Mouse (Mus musculus) adrenal gland, postnatal 14 days (tissue): ENCODE measurements around the gene Crkl. TPM values are rescaled to one million over a fixed set of nuclear protein-coding genes. Genes with fewer than 3 reads are reported as not detected.

Experiments used
- DNase-seq: peaks from one replicate; pipeline ENCODE4 v3.0.0; 2021; ENCODE audit warnings: mixed read lengths
- long read RNA-seq, 2 experiments: library from polyadenylated mRNA; stranded (forward); transcript quantifications; one replicate each; pipeline ENCODE4 v2.0.0; 2021
- total RNA-seq: library from RNA; stranded (reverse); gene quantifications from 2 replicates; pipeline ENCODE4 v1.2.3, GENCODE M21; 2021

Gene Crkl
- total RNA-seq: 39.1 and 39.9 TPM in 2 replicates
- long read RNA-seq, experiment 1, full-length matches to known transcripts: 16 of 19 reads
- long read RNA-seq, experiment 1, partial matches to known transcripts: 0 of 19 reads
- long read RNA-seq, experiment 1, other reads (novel, unspliced or antisense): 3 of 19 reads
- long read RNA-seq, experiment 2, full-length matches to known transcripts: 4 of 7 reads
- long read RNA-seq, experiment 2, partial matches to known transcripts: 0 of 7 reads
- long read RNA-seq, experiment 2, other reads (novel, unspliced or antisense): 3 of 7 reads

DNA sequence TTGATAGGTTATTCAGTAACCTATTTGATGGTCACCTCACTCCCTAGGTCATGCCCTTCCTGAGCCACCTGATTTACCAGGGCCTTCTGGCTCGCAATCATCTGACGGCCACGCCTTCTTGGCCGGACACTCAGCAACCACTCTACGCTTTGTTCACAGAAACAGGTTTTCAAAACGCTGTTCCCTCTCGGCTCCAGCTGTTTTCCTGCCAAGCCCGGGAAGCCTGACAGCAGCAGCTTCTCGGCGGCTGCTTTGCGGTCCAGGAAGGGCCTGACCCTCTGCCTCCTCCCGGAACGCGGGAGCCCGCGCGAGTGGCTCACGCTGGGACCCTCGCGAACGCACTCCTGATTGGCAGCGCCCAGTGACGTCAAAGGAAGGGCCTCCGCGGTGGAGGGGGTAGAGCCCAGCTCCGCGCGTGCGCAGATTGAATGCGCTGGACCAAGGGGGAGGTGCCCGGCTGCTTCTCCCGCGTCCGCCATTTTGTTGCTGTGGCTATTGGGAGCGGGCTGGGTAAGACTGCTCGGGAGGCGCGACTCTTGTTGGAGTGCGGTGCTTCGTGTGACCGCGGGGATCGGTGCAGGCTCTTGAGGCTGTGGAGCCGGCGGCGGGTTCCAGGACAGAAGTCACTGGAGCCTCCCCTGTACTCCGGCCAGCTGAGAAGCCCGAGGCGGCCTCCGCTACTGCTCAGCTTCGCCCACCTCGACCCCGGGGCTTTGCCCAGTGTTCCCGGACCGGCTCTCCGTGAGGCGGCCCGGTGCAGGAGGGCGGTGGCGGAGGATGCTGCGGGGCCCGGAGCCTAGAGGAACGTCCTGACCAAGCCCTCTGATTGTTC lies at the start of gene Crkl:
Crkl (plus strand) TSS at position 447 of the 832 bp plus-strand sequence.
- peak; percentile 99 for DNase-seq

DNA sequence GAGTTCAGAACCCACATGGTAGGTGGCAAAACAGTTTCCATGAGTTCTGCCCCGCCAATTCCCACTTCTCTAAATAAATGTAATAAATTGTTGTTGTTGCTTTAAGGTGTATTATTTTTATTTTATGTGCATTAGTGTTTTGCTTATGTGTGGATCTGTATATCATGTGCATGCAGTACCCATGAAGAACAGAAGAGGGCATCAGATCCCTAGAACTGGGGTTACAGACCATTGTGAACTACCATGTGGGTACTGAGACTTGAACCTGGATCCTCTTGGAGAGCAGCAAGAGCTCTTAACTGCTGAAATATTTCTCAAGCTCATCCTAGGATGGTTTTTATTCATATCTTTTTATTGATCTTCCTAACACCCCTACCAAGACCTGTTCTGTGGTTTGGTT lies 48.9 kb upstream of the Crkl start:
- peak; percentile 51 for DNase-seq

GRCm38 (mm10) chr16:17405271-17405696 lies 46.5 kb upstream of the Crkl start:
- DNase-seq: peak; percentile 84

GRCm38 (mm10) chr16:17405736-17406443 lies 45.9 kb upstream of the Crkl start, which contains the start of the genes Snap29 and Pi4ka:
TSS of gene Snap29 (plus strand) at chr16:17405986.
TSS of gene Pi4ka (minus strand) at chr16:17406314.
- peak; percentile 100 for DNase-seq

- DNase-seq: no peak
These were observed 45.1 kb upstream of the Crkl start for GRCm38 (mm10) chr16:17406512-17407231.

- DNase-seq: no peak
These were observed 42.7 kb upstream of the Crkl start for GRCm38 (mm10) chr16:17409046-17409445.

DNA sequence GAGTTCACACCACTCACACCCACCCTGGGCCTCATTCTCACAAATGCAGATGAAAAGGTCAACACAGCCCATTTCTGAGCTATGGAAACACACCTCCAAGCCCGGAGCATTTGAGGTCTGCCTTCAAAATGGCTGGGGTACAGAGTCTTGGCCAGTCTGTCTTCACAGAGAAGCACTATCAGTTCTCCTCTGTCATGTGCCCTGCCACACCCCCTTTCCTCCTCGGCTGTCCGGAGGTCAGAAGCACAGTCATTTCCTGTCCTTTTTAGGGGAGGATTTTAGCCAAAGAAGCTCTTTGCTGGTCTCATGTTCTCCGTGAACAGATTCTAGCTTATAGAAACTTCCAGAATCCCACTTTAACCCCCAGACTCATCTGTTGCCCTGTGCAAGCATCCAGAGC lies 41.6 kb upstream of the Crkl start:
- peak; percentile 30 for DNase-seq

GRCm38 (mm10) chr16:17423021-17423420 lies 28.8 kb upstream of the Crkl start:
- no peak for DNase-seq

DNA sequence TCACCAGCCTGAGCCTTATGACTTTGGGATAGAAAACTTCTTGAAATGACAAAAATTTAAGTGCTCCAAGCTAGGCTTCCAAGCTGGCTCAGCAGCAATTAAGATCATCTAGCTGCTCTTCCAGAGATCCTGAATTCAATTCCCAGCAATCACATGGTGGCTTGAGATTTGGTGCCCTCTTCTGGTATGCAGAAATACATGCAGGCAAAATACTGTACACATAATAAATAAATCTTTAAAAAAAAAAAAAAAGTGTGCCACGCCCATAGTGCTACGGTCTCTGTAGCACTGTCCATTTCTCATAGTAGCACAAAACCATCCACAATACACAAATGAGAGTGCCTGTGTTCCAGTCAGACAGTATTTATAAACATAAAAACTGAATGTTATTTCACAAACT lies 19.2 kb upstream of the Crkl start:
- DNase-seq: peak; percentile 41

DNA sequence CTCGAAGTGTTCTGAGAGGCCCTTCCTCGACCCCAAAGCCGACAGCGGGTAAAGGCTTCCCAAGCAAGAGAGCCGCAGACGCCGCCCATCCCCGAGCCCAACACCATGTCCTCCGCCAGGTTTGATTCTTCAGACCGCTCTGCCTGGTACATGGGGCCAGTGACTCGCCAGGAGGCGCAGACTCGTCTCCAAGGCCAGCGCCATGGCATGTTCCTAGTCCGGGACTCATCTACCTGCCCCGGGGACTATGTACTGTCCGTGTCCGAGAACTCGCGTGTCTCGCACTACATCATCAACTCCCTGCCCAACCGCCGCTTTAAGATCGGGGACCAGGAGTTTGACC lies 557 bp downstream of the Crkl start:
- peak; percentile 49 for DNase-seq

- DNase-seq: no peak
These were observed 5.1 kb downstream of the Crkl start for GRCm38 (mm10) chr16:17456901-17457300.

DNA sequence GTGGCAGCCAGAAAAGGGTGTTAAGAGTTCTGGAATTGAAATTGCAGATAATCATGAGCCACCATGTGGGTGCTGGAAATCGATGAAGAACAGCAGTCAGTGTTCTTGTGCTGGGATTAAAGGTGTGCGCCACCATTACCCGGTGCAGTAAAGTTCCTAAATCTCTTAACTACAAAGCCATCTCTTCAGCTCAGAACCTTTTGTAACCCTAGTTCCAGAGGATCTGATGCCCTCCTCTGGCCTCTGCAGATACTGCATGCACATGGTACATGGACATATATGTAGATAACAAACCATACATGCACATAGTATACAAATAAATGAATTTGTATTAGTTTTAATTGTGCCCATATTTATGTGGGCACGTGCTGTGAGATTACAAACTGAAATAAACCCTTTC lies 8.5 kb downstream of the Crkl start:
- DNase-seq: peak; percentile 42

- no peak for DNase-seq
These were observed 9.8 kb downstream of the Crkl start for GRCm38 (mm10) chr16:17461596-17461995.

DNA sequence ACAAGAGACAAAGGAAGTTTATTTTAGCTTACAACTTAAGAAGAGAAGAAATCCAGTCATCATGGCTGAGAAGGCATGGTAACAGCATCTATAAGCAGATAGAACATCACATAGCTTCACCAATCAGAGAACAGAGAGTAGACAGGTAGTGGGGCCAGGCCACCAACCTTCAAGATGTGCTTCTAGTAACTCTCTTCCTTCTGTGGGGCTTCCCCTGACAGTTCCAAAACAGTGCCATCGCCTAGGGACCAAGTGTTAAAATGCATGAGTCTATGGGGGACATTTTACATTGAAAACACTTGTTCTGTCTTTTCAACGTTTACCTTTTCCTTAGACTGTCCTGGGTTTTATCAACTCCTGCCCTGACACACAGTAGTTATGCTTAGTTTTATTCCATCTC lies 11.4 kb downstream of the Crkl start:
- DNase-seq: no peak

DNA sequence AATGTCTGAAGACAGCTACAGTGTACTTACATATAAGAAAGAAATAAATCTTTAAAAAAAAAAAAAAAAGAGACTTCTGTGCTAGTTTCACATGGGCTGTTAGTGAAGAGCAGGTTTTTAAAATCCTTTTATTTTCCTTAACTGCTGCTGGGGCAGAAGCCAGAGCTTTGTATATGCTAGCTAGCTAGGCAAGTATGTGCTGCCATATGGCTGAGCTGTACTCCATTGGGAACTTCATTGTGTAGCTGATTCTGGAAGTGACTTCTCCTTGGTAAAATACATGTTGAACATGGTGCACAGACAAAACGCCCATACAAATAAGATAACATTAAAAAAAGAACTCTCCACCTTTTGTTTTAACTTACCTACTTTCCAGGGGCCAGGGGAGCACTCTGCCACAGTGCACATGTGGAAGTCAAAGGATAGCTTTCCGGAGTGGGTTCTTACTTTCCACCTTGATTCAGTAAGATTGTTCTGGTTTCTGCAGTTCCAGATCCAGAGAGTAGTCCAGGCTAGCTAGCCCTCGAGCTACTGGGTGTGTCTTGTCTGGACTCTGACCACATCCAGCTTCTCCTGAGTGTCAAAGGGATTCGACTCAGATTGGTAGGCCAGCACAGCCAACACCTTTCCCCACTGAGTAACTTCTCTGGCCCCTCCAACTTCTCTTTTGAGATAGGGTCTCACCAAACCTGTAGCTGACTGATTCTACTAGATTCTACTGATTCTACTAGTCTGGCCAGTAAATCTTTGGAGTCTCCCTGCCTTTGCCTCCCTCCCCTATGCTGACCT lies 15.3 kb downstream of the Crkl start:
- DNase-seq: no peak

DNA sequence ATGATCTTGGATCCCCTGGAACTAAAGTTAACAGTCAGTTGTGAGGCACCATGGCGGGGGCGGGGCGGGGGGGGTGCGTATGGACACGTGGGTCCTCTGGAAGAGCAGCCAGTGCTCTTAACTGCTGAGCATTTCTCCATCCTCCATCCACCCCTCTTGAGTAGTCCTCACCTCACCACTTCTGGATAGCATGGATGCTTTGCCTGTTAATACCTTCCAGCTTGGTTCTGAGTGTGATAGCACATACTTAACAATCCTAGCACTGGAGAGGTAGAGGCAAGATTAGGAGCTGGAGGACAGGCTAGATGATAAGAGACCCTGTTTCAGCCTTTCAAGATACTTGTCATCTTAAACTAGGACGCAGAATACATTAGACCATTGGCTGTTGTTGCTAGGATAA lies 20.7 kb downstream of the Crkl start:
- DNase-seq: no peak

GRCm38 (mm10) chr16:17474091-17474490 lies 22.3 kb downstream of the Crkl start:
- peak; percentile 51 for DNase-seq

GRCm38 (mm10) chr16:17474761-17475160 lies 23.0 kb downstream of the Crkl start:
- no peak for DNase-seq

DNA sequence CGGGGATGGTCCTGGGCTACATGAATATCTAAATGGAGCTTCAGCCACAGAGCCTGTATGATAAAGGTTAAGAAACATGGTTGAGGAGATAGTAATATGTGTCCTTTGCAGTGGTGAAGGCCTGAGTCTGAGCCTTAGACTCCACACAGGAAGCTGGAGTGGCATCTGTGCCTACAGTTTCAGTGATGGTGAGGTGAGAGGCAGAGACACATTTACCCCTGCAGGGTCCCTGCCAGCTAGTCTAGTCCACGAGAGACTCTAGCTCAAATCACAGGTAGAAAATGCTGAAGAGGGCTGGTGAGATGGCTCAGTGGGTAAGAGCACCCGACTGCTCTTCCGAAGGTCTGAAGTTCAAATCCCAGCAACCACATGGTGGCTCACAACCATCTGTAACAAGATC lies 23.5 kb downstream of the Crkl start:
- DNase-seq: no peak

DNA sequence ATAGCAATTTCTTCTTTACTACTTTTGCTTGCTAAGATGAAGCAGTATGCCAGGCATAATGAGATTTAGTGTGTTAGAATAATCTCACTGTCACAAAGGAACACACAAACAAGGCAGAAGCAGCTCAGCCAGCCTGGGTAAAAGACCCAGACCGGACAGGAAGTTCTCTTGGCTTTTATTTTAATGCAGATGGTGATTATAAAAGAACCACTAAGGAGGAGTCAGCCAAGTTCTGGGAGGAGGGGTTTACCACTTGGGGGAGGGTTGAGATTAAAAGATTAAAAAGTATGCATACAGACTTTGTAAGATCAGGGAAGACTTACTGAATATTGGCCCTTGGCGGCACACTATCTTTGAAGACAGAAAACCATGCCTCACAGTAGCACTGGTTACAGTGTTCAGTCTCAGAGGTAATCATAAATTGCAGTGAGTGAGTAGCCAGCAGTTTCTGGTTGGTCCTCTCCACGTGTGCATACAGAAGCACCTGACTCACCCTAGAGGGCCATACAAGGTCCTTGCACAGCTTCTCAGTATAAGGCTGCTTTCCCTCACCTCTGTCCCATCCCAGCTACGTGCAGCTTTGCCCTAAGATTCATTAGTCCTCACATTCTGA lies 26.6 kb downstream of the Crkl start:
- DNase-seq: no peak

- DNase-seq: no peak
These were observed 29.7 kb downstream of the Crkl start for GRCm38 (mm10) chr16:17481465-17481864.
